Mouse (Mus musculus) stomach, postnatal 0 days (tissue): ENCODE results near the gene Ubn1. TPM values are rescaled to one million over a fixed set of nuclear protein-coding genes. Genes with fewer than 3 reads are reported as not detected.

Source experiments
- ATAC-seq: fragments of 200-750 bp; cut with Nextera tagmentation; 2 replicates; pipeline ENCODE4 v1.8.0; 2017; ENCODE audit not compliant: low FRiP score, low TSS enrichment
- DNase-seq: peaks from one replicate; pipeline ENCODE4 v3.0.0-alpha.2; 2016; ENCODE audit warnings: low spot score
- H3K27ac ChIP-seq: fragments of 300-500 bp; sonication (generic); replicated peaks from 2 replicates; pipeline ENCODE4 v1.5.1; 2014; ENCODE audit warnings: mild to moderate bottlenecking, control low read depth
- H3K27me3 ChIP-seq: fragments of 300-500 bp; sonication (generic); 2 replicates; pipeline ENCODE4 v1.6.1; 2014; ENCODE audit warnings: low read length; ENCODE audit not compliant: control insufficient read depth, insufficient read depth
- H3K36me3 ChIP-seq: fragments of 300-500 bp; sonication (generic); 2 replicates; pipeline ENCODE4 v1.6.1; 2014; ENCODE audit warnings: low read length, mixed read lengths; ENCODE audit not compliant: control insufficient read depth, insufficient read depth
- H3K4me1 ChIP-seq: fragments of 300-500 bp; sonication (generic); replicated peaks from 2 replicates; pipeline ENCODE4 v1.6.1; 2014; ENCODE audit warnings: antibody characterized with exemption; ENCODE audit not compliant: control insufficient read depth, insufficient read depth
- H3K4me2 ChIP-seq: fragments of 300-500 bp; sonication (generic); replicated peaks from 2 replicates; pipeline ENCODE4 v1.6.1; 2014; ENCODE audit warnings: low read depth, mild to moderate bottlenecking, control low read depth, moderate library complexity
- H3K4me3 ChIP-seq: fragments of 300-500 bp; sonication (generic); 2 replicates; pipeline ENCODE4 v1.5.1; 2014; ENCODE audit warnings: low read depth, low read length, control low read depth
- H3K9ac ChIP-seq: fragments of 300-500 bp; sonication (generic); 2 replicates; pipeline ENCODE4 v1.6.1; 2014; ENCODE audit warnings: mild to moderate bottlenecking, low read length, control low read depth, mixed read lengths
- H3K9me3 ChIP-seq: fragments of 300-500 bp; sonication (generic); 2 replicates; pipeline ENCODE4 v1.6.1; 2016; ENCODE audit warnings: low read length; ENCODE audit not compliant: control insufficient read depth
- CTCF ChIP-seq: IDR thresholded peaks from 2 replicates; pipeline ENCODE4 v1.5.1; 2016; ENCODE audit warnings: antibody characterized with exemption, low read depth, mild to moderate bottlenecking, moderate library complexity
- EP300 ChIP-seq: optimal IDR thresholded peaks from 2 replicates; pipeline ENCODE3; 2016; ENCODE audit warnings: antibody characterized with exemption
- WGBS: fragments of 180-500 bp; shearing (Covaris S2); extraction: QIAGEN DNeasy Blood & Tissue Kit; methylation state at CpG from one replicate; pipeline ENCODE4 v1.1.7; 2014; 5-methylcytosine and 5-hydroxymethylcytosine counted together
- polyA plus RNA-seq: library from polyadenylated mRNA; unstranded; fragments of >200 nt; fragmentation: Nextera tagmentation; extraction: Ambion mirVana; gene quantifications from 2 replicates; pipeline ENCODE4 v1.2.1, GENCODE M21; 2015

The Ubn1 gene
- polyA plus RNA-seq, 1 experiment from 2014 or later = 9.1 TPM

GRCm38 (mm10) chr16:5011285-5011684 lies 38.6 kb upstream of the Ubn1 start:
- ATAC-seq (no peak), DNase-seq (no peak)
- Histone ChIP-seq H3K36me3 (peaks cover 14% of the 10 kb centered on the region), H3K9ac (no peak overlapping the region), H3K4me2 (no peak overlapping the region), H3K27me3 (no peaks in the 10 kb centered on the region), H3K4me3 (no peak overlapping the region), H3K27ac (no peak overlapping the region), H3K4me1 (no peaks in the 10 kb centered on the region), H3K9me3 (no peaks in the 10 kb centered on the region)
- 87% methylated on average over 7 of the region's 7 CpGs for WGBS
- TF ChIP-seq CTCF (no peak), EP300 (no peak)

GRCm38 (mm10) chr16:5012036-5013005 lies 37.5 kb upstream of the Ubn1 start:
- H3K4me1 ChIP-seq = no peaks in the 10 kb centered on the region
- H3K27ac ChIP-seq = peak overlapping the region; percentile 58; the same call in 1 of the 2 replicates
- H3K27me3 ChIP-seq = no peaks in the 10 kb centered on the region
- 44% methylated on average over 13 of the region's 13 CpGs for WGBS
- H3K36me3 ChIP-seq = peaks cover 21% of the 10 kb centered on the region
- peak overlapping the region; percentile 72 for H3K9ac ChIP-seq
- TF ChIP-seq EP300 = no peak
- TF ChIP-seq CTCF = no peak
- ATAC-seq (no peak), DNase-seq (no peak)
- no peaks in the 10 kb centered on the region for H3K9me3 ChIP-seq
- peak overlapping the region; percentile 78 for H3K4me2 ChIP-seq
- peak overlapping the region; percentile 62 for H3K4me3 ChIP-seq

- TF ChIP-seq EP300 = peak; percentile 82
- TF ChIP-seq CTCF = peak; percentile 36; the same call in 1 of the 2 replicates
- H3K4me2 ChIP-seq = peak within 1 kb of the TSS; percentile 78
- H3K27ac ChIP-seq = peak within 1 kb of the TSS; percentile 58
- H3K9me3 ChIP-seq = no peaks in the 10 kb centered on the region
- peak within 1 kb of the TSS; percentile 62 for H3K4me3 ChIP-seq
- peak within 1 kb of the TSS; percentile 72 for H3K9ac ChIP-seq
- under 1% methylated on average over 60 of the region's 63 CpGs for WGBS
- ATAC-seq (peak; percentile 98), DNase-seq (peak; percentile 99)
- H3K36me3 ChIP-seq = peaks cover 27% of the 10 kb centered on the region
- no peaks in the 10 kb centered on the region for H3K4me1 ChIP-seq
- H3K27me3 ChIP-seq = no peaks in the 10 kb centered on the region
Observed at GRCm38 (mm10) chr16:5013054-5013838, 36.6 kb upstream of the Ubn1 start, which contains the start of gene Rogdi. TSS of gene Rogdi (minus strand) at chr16:5013553.

GRCm38 (mm10) chr16:5014578-5014977 lies 35.3 kb upstream of the Ubn1 start:
- Histone ChIP-seq H3K4me1 (no peaks in the 10 kb centered on the region), H3K27me3 (no peaks in the 10 kb centered on the region), H3K9ac (no peak overlapping the region), H3K4me3 (no peak overlapping the region), H3K9me3 (no peaks in the 10 kb centered on the region), H3K4me2 (no peak overlapping the region), H3K36me3 (peaks cover 38% of the 10 kb centered on the region), H3K27ac (peak overlapping the region; percentile 56)
- ATAC-seq (no peak), DNase-seq (no peak)
- TF ChIP-seq EP300 (no peak), CTCF (no peak)
- WGBS = 81% methylated on average over 4 of the region's 4 CpGs

GRCm38 (mm10) chr16:5024021-5024420 lies 25.8 kb upstream of the Ubn1 start:
- no peak for ATAC-seq
- no peak for DNase-seq
- no peaks in the 10 kb centered on the region for H3K4me1 ChIP-seq
- H3K9me3 ChIP-seq = no peaks in the 10 kb centered on the region
- no peak for TF ChIP-seq EP300
- no peak for TF ChIP-seq CTCF
- no peak overlapping the region for H3K27ac ChIP-seq
- no peak overlapping the region for H3K4me3 ChIP-seq
- H3K9ac ChIP-seq = no peak overlapping the region
- H3K36me3 ChIP-seq = peaks cover 60% of the 10 kb centered on the region
- H3K27me3 ChIP-seq = no peaks in the 10 kb centered on the region
- WGBS = 95% methylated on average over 3 of the region's 3 CpGs
- no peak overlapping the region for H3K4me2 ChIP-seq
